Mouse (Mus musculus) CD4-positive, CD25-positive, alpha-beta regulatory T cell, adult 4 months (primary cell): Measurements from ENCODE around the gene Ccdc150. TPM values are rescaled to one million over a fixed set of nuclear protein-coding genes. Genes with fewer than 3 reads are reported as not detected.

ENCODE experiments used
- ATAC-seq: one replicate; pipeline ENCODE4 v1.8.0; 2017
- polyA plus RNA-seq, 2 experiments: library from polyadenylated mRNA; unstranded; fragments of 100-300 nt; shearing (Covaris generic); gene quantifications; one replicate each; pipeline ENCODE4 v1.2.1; 2017

The Ccdc150 gene
- under 1 TPM in 1 of 2 experiments, not detected in 1; 0.34 TPM for polyA plus RNA-seq

- peak; percentile 96 for ATAC-seq
These were observed at the start of gene Ccdc150 for GRCm38 (mm10) chr1:54250158-54250866. Gene Ccdc150, plus strand, starts transcription at chr1:54250683.

- ATAC-seq: no peak
These were observed 30.2 kb upstream of the Ccdc150 start for GRCm38 (mm10) chr1:54220273-54220672.

GRCm38 (mm10) chr1:54242722-54243121 lies 7.8 kb upstream of the Ccdc150 start:
- no peak for ATAC-seq

GRCm38 (mm10) chr1:54275552-54275951 lies 25.1 kb downstream of the Ccdc150 start:
- no peak for ATAC-seq

- ATAC-seq: peak; percentile 67
These were observed 29.1 kb downstream of the Ccdc150 start for GRCm38 (mm10) chr1:54279628-54280027.

- ATAC-seq: no peak
These were observed 30.2 kb downstream of the Ccdc150 start for GRCm38 (mm10) chr1:54280651-54281050.

GRCm38 (mm10) chr1:54306404-54306803 lies 55.9 kb downstream of the Ccdc150 start:
- no peak for ATAC-seq

- ATAC-seq: no peak
These were observed 76.2 kb downstream of the Ccdc150 start for GRCm38 (mm10) chr1:54326647-54327046.

GRCm38 (mm10) chr1:54327876-54328545 lies 77.5 kb downstream of the Ccdc150 start:
- no peak for ATAC-seq

- ATAC-seq: no peak
These were observed 82.5 kb downstream of the Ccdc150 start for GRCm38 (mm10) chr1:54332988-54333387.

GRCm38 (mm10) chr1:54354786-54355185 lies 104.3 kb downstream of the Ccdc150 start:
- no peak for ATAC-seq

GRCm38 (mm10) chr1:54355485-54355884 lies 105.0 kb downstream of the Ccdc150 start:
- ATAC-seq: no peak

GRCm38 (mm10) chr1:54356566-54356965 lies 106.1 kb downstream of the Ccdc150 start:
- no peak for ATAC-seq

GRCm38 (mm10) chr1:54377506-54378051 lies 127.1 kb downstream of the Ccdc150 start:
- ATAC-seq: no peak

GRCm38 (mm10) chr1:54380978-54381914 lies 130.8 kb downstream of the Ccdc150 start:
- peak; percentile 39 for ATAC-seq

- ATAC-seq: no peak
These were observed 133.7 kb downstream of the Ccdc150 start for GRCm38 (mm10) chr1:54384221-54384620.

- no peak for ATAC-seq
These were observed 152.3 kb downstream of the Ccdc150 start for GRCm38 (mm10) chr1:54402736-54403135.

Other genes with a start within 250 kb of the Ccdc150 start
- gene Hecw2, start 55.5 kb upstream of the Ccdc150 start, polyA plus RNA-seq: not detected
- 10 to 100 TPM; 21.5 to 24.9 TPM for gene Gtf3c3, start 188.3 kb downstream of the Ccdc150 start, polyA plus RNA-seq